Mouse (Mus musculus) frontal cortex, adult 2 months (tissue): ENCODE results near the gene Fars2. TPM values are rescaled to one million over a fixed set of nuclear protein-coding genes. Genes with fewer than 3 reads are reported as not detected.
A peak's percentile ranks its signal among the peaks of the same experiment; 100 is the strongest.

Source experiments
- DNase-seq, 2 experiments: peaks; one replicate each; pipeline ENCODE4 v3.0.0; 2022; ENCODE audit warnings: low spot score in 1 of 2; ENCODE audit errors: extremely low spot score in 1 of 2
- polyA plus RNA-seq: library from polyadenylated mRNA; depleted of rRNA; stranded (reverse); fragments of >200 nt; gene quantifications from 2 replicates; pipeline ENCODE4 v1.2.3, GENCODE M21; 2012

Gene Fars2
- polyA plus RNA-seq, 1 experiment = 28.2 TPM

DNA sequence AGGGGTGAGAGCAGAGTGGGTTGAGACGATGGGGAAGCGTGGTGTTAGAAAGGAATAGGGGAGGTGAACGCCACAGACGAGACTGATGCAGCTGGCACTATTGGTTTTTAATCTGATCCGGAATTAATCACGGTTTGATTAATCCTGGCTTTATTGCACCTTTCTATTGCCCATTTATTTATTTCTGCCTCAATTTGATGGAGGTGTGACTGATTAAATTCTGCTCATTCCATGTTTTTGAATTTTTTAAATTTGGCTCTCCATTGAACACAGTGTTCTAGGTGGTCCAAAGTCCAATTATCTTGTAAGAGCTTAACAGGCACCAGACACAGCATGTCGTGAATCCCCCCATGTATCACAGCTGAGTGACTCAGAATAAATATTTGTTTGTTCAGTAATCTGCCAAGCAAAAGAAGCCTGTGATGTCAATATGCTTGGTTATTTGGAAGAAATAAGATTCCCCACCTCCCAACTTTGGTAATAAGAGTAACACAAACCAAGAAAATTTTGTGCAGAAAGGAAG is 166.4 kb downstream of the Fars2 start:
- no peak for DNase-seq

DNA sequence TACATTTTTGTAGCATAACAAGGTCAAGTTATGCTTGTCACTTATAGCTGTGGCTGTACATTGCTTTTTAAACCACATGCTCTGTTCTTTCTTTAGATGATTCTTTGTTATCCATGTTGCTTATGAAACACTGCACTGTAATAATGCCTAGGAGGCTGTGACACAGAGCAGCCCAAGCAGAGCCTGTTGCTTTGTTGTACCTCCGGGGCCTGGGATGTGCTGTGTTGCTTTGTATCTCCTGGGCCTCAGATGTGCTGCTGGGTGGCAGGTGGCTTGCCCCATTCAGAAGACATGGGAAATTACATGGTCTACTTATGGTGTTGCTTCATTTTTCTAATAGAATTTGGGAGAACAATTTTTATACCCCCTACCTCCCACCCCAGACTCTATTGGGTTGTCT is 166.9 kb downstream of the Fars2 start:
- no peak for DNase-seq

DNA sequence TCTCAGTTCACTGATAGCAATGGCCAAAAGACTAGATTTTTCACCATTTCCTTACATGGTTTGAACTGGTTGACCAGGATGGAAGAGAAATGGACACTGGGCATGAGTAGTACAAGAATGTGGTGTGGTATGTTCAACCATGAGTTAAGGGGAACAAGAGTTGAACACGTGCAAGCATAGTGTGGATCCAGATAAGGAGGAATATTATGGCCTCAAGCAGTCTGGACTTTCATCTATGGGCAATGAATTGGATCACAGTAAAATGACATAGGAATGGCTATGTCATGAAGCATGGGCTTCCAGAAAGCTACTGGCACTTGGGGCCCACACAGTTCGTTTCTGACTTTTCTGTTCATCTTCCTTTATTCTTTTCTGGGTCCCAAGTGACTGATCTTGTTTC is 168.0 kb downstream of the Fars2 start:
- DNase-seq = no peak

DNA sequence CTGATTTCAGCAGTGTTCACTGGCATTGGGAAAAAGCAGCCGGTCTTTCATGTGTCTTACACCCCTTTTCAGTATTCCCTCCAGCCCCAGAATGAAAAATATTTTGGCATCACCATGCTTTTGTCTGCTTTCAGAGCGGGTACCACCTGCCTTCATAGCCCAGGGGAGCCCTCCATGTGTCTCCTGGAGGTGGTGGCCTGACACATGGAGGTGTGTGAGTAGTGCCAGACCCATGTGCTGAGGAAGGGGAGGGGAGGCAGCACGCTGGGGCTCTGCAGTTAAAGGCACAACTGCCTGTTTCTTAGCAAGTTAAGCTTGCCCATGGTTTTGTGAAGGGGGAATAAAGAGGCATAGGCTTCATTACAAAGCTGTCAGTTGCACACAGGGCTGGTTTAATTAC is 176.3 kb downstream of the Fars2 start:
- no peak for DNase-seq

DNA sequence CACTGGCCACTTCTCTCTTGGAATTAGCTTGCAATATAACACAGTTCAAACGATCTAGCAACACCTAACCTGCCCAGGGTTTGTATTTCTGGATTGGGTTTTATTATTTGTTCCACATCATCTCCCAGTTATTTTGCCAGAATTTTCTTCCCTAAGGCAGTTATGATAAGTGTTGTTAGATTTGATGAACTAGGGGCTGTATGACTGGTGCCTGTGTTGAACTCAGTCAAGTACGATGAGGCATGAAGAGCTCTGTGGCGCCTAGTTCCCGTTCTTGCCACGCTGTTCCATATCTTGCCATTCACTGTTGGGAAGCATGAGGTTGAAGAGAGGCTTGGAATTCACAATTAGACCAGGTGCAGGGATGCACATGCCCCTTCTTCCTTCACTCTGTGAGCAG is 177.3 kb downstream of the Fars2 start:
- DNase-seq = no peak

DNA sequence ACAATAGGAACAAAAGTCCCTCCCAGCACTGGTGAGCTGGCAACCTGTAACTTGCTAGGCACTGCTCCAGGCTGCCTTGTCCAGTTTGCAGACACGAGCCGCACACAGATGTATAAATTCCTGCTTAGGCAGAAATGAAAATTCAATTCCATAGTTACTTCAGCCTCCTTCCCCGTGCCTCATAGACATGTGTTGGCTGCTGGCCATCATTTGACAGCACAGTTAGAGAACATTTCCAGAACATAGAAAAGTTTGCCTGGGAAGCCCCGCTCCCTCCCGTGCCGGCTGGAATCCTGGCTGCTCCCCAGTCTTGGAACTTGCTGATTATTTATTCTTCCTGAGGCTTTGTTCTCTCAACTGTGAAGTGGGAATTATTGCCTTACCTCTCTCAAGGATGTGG is 178.6 kb downstream of the Fars2 start:
- DNase-seq = peak in 1 of 2 experiments; percentile 54

DNA sequence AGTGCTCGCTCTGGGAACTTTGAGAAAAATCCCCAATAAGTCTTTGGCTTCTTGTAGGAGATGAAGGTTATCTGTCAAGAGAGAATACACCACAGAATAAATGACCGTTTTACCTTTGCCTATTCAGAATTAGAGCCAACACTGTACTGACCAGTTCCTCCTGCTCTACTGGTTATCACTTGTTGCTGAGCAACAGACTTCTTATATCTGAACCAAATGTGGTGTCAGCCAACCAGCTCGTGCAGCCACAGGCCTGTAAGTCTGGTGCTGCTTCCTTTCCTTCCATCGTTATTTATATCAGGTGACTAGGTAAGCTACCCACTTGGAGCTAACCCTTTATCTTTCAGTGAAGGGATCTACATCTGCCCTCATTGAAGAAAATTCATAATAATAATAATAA is 179.4 kb downstream of the Fars2 start:
- no peak for DNase-seq

DNA sequence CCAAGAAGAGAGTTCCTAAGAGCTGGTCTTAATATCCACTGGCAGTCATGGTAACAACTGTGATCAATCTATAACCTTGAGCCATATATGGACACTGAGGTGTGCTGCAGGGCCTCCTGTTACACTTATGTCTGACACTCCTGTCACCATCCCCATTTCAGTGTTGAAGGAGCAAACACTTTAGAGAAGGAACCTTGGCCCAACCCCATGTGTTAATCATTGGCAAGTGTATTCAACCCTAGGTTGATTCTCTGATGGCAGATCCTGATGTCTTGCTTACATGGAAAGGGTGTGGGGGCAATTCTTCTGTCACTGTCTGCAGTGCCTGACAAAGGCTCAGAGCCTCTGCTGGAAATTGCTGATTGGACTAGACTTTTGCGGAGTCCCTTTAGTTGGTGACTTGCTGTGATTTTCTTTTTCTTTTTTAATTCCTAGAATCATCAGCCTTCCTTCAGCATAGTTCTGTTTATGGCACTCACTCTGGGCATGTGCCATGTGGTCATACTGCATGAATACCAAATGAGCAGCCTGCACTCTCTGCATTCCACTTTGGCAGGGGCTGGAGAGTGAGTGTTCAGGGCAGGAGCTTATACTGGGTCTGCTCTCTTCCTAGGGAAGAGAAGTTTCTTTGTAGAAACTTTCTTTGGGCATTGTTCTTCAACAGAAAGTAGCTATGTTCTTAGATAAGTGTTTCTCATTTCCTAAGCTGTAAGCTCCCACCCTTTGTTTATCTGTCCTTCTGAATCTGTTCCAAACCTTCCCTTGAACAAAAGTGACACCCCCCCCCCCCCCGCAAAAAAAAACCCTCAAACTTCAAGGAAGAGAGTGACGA is 181.0 kb downstream of the Fars2 start:
- no peak for DNase-seq

DNA sequence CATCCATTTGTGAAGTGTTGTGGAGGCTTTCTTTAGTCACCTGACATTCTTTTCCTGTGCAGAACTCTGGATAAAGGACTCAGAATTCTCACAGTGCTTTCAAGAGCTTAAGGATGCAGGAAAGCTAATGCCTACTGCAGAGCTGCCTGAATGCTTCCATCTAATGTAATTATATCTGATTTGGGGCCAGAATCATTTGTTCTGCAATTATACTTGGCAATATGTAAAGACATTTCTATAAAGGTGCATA is 181.5 kb downstream of the Fars2 start:
- DNase-seq = no peak

DNA sequence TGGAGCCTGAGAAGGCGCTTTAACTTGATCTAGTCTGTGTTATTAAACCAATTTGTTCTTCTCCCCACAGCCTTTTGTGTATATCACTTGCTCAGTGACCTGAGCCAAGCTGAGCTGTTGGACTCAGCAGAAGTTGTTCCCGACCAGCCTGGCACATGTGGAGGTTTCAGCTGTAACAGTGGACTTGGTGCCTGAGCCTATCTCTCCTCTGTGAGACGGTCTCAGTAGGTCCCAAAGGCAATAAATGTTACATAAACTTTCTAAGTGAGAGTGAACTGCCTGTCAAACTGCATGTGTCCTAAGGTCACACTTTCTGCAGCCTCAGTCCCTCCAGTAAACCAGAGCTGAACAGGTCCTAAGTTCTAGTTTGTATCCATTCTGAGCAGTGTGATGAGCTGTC is 185.6 kb downstream of the Fars2 start:
- no peak for DNase-seq

DNA sequence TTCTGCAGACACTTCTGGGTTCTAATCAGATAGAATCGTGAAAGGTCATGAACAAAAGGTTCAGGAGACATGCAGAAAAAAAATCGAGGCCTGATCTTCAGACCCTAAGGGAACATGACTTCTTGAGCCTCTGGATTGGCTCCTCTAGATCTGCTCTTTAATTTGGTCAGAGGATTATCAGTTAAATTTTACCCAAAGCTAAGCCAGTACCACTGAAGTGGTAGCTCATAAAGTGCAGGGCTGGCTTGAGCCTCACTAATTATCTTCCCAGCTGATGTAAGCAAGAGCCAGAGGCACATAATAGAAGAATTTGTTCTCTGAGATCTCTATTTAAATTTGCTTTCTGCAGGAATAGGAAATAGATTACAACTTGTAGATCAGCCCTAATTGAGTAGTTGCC is 188.1 kb downstream of the Fars2 start:
- no peak for DNase-seq

DNA sequence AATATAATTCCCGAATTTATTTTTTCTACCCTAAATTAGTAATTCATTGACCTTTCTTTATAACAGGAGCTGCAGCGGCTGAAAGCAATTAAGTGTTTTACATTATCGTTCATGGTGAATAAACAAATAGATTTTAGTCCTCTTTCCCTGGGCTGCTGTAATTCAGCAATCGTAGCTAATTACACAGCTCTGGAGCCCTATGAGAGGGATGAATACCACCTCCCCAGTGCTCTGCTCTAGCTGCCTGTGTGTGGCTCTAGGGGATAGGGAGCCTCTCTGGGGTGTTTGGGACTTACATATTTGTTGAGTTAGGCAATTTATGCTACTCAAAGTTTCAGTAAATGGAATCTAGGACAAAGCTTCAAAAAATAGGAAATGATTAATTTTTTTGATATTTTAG is 190.2 kb downstream of the Fars2 start:
- no peak for DNase-seq

DNA sequence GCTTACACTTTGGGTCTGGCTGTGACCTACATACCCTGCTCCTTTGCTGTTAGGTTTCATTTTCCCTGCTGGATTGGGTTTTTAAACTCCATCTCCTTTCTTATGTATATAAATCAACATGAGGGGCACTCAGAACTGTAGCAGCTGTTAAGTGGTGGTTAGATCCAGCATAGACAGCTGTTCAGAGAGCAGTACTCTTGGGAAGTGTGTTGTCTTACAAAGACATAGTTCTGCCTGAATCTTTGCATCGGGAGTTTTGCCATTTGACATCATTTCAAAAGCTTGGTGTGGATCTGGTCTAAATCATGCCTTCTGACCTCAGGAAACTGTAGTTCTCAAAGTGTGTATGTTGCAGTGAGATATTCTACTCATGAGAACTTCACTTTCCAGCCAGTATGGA is 191.9 kb downstream of the Fars2 start:
- no peak for DNase-seq

DNA sequence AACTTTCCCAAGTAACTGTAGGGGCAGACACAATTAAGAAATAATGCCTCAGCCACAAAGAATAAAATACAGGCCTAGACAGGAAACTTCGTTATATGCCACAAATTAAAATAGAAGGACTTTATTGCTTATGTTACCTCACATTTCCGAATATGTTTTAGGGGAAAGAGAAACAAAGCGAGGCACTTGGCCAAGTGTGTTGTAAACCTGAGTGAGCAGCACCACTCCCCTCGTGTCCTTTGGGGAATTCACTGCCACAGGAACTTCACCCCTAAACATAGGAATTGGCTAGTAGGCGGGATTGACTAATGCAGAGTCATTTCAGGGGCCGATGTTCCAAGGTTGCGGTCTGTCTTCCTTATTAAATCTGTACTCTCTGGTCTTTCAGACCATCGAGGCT is 197.0 kb downstream of the Fars2 start:
- no peak for DNase-seq

DNA sequence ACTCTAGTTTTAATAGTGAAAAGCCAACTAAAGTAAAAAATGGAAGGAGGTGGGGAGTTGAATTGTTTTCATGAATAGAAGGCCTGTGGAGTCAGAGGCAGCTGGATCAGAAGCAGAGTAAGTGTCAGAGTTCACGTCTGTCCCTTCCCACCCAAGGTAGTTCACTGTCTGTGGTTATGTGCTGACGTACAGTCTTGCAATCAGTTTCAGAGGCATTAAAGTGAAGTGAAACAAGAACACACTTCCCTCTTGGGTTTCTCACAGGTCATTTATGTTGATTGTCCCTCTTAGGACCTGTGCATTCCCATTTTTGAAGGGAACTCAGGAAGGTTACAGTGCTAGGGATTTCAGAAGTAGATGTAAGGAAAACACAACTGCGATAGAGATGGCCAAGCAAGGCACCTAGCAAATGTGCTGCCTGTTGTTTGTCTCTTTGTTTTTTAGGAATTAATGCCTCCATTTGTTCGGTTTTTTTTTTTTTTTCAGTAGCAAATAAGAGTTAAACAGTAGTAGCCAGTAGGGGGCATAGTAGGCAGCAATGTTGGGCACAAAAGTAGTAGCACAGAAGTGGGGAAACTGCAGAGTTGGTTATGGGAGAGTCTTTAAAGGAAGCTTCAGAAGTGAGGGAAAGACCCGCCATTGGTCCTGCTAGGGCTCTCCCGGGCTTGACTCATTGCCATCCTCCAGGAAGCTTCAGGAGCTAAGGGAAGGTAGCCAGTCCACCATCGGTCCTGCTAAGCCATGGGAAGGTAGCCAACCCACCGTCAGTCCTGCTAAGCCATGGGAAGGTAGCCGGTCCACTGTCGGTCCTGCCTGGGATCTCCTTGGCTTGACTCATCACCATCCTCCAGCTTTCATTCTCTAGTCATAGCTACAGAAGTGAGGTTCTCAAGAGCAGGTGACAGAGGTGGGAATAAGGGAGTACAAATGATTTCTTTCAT is 197.9 kb downstream of the Fars2 start:
- DNase-seq = peak in 1 of 2 experiments; percentile 39

DNA sequence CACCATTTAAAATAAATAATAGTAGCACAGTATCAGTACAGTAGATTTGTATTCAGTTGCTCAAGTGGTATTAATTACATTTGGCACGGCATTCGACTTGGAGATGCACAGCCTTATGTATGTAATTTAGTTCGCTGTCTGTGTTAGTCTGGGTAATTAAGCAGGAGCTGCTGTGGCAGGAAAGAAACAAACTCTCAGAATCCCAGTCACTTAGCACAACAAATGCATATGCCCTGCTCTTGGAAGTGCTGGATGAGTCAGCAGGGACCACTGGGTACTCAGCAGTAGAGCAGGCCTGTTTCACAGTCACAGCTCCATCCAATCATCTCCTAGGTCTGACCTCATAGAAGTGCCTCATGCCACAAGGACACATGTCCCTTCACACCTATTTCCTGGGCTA is 200.6 kb downstream of the Fars2 start:
- no peak for DNase-seq

DNA sequence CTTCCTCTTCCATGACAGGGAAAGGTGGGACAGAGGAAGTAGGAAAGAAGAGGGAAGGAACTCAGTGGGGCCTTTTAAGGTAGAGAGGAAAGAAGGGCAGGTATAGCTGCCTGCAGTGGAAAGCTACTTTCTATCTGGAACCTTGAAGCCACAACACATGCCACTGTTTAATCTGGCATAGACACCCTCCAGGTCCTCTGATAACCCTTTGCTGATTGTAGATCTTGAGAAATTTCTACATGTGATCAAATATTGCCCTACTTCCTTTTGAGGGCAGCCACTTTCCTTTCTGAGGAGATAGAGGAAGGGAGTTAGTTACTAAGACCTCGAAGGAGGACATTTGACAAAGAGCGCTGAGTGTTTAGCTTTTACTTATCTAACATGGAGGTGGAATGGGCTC is 207.4 kb downstream of the Fars2 start:
- DNase-seq = no peak

DNA sequence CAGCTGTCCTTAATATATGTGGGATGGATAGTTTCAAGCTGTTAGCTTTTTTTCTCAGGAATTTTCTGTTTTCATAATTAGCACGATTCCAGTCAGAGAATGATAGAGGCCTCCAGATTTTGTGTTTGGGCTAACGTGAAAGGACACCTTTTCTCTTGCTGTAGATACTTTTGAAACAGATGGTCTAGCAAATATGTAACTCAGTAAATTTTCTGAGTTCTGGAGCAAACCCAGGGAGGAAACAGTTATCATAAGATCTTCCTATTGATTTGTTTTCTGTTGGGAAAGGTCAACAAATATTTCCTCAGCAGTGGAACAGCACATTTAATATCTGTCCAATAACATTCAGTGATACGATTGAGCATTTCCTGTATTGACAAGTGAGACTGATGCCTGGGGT is 209.3 kb downstream of the Fars2 start:
- no peak for DNase-seq

DNA sequence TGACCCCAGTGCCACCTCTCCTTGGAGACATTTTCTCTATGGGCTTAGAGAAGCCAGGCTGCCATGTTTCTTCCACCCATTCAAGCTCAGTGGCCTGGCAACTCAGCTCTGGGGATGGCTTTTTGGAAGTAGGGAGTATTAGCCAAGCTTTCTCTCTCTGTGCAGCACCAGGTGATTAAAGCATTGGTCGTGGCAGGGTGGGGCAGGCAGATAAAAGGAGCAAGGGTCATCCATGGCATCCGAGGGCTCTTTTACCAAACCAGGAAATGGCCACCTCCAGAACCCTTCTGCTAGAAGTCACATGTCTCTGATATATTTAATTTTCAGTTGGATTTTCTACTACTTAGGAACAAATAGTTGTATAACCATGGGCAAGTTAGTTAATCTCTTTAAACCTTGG is 212.7 kb downstream of the Fars2 start:
- no peak for DNase-seq

DNA sequence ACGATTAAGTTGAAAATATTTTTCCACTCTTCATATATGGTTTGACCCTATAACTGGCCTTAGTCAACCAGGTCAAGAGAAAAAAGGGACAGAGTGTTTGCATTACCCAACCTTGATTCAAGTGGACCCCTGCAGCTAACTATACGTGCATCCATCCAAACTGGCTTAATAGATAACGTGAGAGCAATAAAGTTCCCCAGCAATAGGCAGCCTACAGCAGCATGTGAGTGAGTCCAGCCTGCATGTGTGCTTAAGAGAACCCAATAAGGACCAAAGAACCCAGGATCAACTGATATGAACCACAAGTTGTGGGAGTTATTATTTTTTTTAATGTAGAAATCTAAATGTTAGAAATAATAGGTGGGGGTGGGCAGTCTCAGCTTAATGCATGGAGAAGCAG is 213.3 kb downstream of the Fars2 start:
- no peak for DNase-seq

DNA sequence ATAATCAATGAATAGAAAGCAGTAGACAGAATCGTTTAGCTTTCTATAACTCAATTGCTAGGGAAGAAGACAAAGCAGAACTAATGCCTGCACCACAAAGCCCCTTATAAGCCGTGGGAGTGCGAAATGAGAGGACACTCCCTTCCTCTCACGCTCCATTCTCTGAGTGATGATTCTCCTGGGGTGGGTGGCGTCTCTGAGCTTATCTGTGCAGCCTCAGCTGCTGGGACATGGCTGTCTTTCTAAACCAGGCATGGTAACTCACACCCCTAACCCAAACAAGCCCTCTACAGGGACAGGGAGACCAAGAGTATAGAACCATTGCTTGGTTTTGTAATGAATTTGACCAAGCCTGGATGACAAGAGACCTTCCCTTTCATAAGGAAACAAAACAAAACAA is 217.5 kb downstream of the Fars2 start:
- no peak for DNase-seq

DNA sequence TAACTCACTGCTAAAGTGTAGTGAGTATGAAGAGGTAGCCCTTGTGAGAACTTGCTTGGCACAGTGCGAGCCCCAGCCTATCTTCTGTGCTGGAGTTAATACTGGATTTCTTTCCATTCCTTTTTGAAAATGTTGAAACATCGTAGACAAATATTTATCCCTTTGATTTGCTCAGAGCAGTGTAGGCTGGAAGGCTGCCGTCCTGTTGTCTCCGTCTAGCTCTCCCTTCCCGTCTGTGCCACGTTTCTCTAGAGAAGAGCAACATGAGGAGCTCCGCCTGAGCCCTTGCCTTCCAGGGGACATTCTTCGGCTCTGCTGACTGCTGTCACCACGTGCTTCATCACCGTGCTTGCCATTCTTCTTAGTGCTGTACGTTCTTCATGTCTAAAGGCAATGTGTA is 234.3 kb downstream of the Fars2 start:
- no peak for DNase-seq
